Mouse (Mus musculus) right cerebral cortex, postnatal 10 days (tissue): ENCODE measurements around the gene Pax3.

Experiments used
- DNase-seq, 2 experiments: peaks; one replicate each; pipeline ENCODE4 v3.0.0; 2021; ENCODE audit warnings: low spot score in 2 of 2

Pax3 gene

GRCm38 (mm10) chr1:78198319-78198940, 1.5 kb upstream of the Pax3 start:
- no peak for DNase-seq

- no peak for DNase-seq
Measured at GRCm38 (mm10) chr1:78197351-78198234, 659 bp upstream of the Pax3 start.

- DNase-seq, result no peak
Measured at GRCm38 (mm10) chr1:78195771-78196712, 892 bp downstream of the Pax3 start.

- peak in 1 of 2 experiments; percentile 19 for DNase-seq
Measured at GRCm38 (mm10) chr1:78195145-78195544, 1.8 kb downstream of the Pax3 start.

- DNase-seq, result peak in 1 of 2 experiments; percentile 2
Measured at GRCm38 (mm10) chr1:78194381-78195047, 2.4 kb downstream of the Pax3 start.

- no peak for DNase-seq
Measured at GRCm38 (mm10) chr1:78193465-78193991, 3.4 kb downstream of the Pax3 start.

- DNase-seq, result peak in 1 of 2 experiments; percentile 14
Measured at GRCm38 (mm10) chr1:78192746-78193464, 4.0 kb downstream of the Pax3 start.

GRCm38 (mm10) chr1:78192217-78192735, 4.7 kb downstream of the Pax3 start:
- peak in 1 of 2 experiments; percentile 14 for DNase-seq

- no peak for DNase-seq
Measured at GRCm38 (mm10) chr1:78191761-78192160, 5.2 kb downstream of the Pax3 start.

- no peak for DNase-seq
Measured at GRCm38 (mm10) chr1:78191331-78191730, 5.6 kb downstream of the Pax3 start.

GRCm38 (mm10) chr1:78190386-78191111, 6.4 kb downstream of the Pax3 start:
- DNase-seq, result no peak

- DNase-seq, result no peak
Measured at GRCm38 (mm10) chr1:78189501-78190345, 7.2 kb downstream of the Pax3 start.

- DNase-seq, result no peak
Measured at GRCm38 (mm10) chr1:78189016-78189415, 7.9 kb downstream of the Pax3 start.

- DNase-seq, result no peak
Measured at GRCm38 (mm10) chr1:78188299-78188698, 8.6 kb downstream of the Pax3 start.

- DNase-seq, result no peak
Measured at GRCm38 (mm10) chr1:78187788-78188173, 9.2 kb downstream of the Pax3 start.

- DNase-seq, result no peak
Measured at GRCm38 (mm10) chr1:78187122-78187787, 9.7 kb downstream of the Pax3 start.

GRCm38 (mm10) chr1:78182954-78183353, 14.0 kb downstream of the Pax3 start:
- no peak for DNase-seq

GRCm38 (mm10) chr1:78181882-78182281, 15.1 kb downstream of the Pax3 start:
- DNase-seq, result no peak
